Mouse (Mus musculus) limb, embryonic 11.5 days (tissue): Measurements from ENCODE around the gene Mobp. TPM values are rescaled to one million over a fixed set of nuclear protein-coding genes. Genes with fewer than 3 reads are reported as not detected.

Experiments used
- ATAC-seq: fragments of 200-750 bp; cut with Nextera tagmentation; 2 replicates; pipeline ENCODE4 v1.8.0; 2017; ENCODE audit warnings: low read depth; ENCODE audit not compliant: insufficient number of reproducible peaks, low FRiP score, low TSS enrichment
- DNase-seq: peaks from one replicate; pipeline ENCODE4 v3.0.0-alpha.2; 2015; ENCODE audit warnings: low spot score
- H3K27ac ChIP-seq: fragments of 300-500 bp; sonication (generic); replicated peaks from 2 replicates; pipeline ENCODE4 v1.5.1; 2014; ENCODE audit warnings: low read depth, mild to moderate bottlenecking, low read length
- H3K27me3 ChIP-seq: fragments of 300-500 bp; sonication (generic); 2 replicates; pipeline ENCODE4 v1.6.1; 2014; ENCODE audit warnings: mild to moderate bottlenecking, low read length, mixed read lengths; ENCODE audit not compliant: control insufficient read depth, insufficient read depth
- H3K36me3 ChIP-seq: fragments of 300-500 bp; sonication (generic); 2 replicates; pipeline ENCODE4 v1.6.1; 2014; ENCODE audit warnings: mild to moderate bottlenecking, low read length, moderate library complexity, mixed read lengths; ENCODE audit not compliant: control insufficient read depth, insufficient read depth
- H3K4me1 ChIP-seq: fragments of 300-500 bp; sonication (generic); 2 replicates; pipeline ENCODE4 v1.6.1; 2014; ENCODE audit warnings: low read length, mixed read lengths; ENCODE audit not compliant: control insufficient read depth, insufficient read depth
- H3K4me2 ChIP-seq: fragments of 300-500 bp; sonication (generic); 2 replicates; pipeline ENCODE4 v1.6.1; 2014; ENCODE audit warnings: low read depth, mild to moderate bottlenecking, moderate library complexity; ENCODE audit not compliant: severe bottlenecking
- H3K4me3 ChIP-seq: fragments of 300-500 bp; sonication (generic); 2 replicates; pipeline ENCODE4 v1.5.1; 2014; ENCODE audit warnings: low read depth, low read length
- H3K9ac ChIP-seq: fragments of 300-500 bp; sonication (generic); 2 replicates; pipeline ENCODE4 v1.6.1; 2014; ENCODE audit warnings: mild to moderate bottlenecking, low read length
- H3K9me3 ChIP-seq: fragments of 300-500 bp; sonication (generic); 2 replicates; pipeline ENCODE4 v1.6.1; 2016; ENCODE audit warnings: low read length; ENCODE audit not compliant: control insufficient read depth
- WGBS: fragments of 180-500 bp; shearing (Covaris S2); extraction: QIAGEN DNeasy Blood & Tissue Kit; methylation state at CpG from one replicate; pipeline ENCODE4 v1.1.7; 2014; 5-methylcytosine and 5-hydroxymethylcytosine counted together
- polyA plus RNA-seq: library from polyadenylated mRNA; unstranded; fragments of >200 nt; fragmentation: Nextera tagmentation; extraction: Ambion mirVana; gene quantifications from 2 replicates; pipeline ENCODE4 v1.2.1, GENCODE M21; 2014

The Mobp gene
- polyA plus RNA-seq, 1 experiment from 2014 or later, result not detected

- Histone ChIP-seq H3K27me3 (no peaks in the 10 kb centered on the region), H3K27ac (no peak overlapping the region), H3K4me2 (no peak overlapping the region), H3K4me1 (no peaks in the 10 kb centered on the region), H3K9ac (no peak overlapping the region), H3K9me3 (no peaks in the 10 kb centered on the region), H3K4me3 (no peak overlapping the region), H3K36me3 (no peaks in the 10 kb centered on the region)
- ATAC-seq (no peak), DNase-seq (no peak)
- 93% methylated on average over 5 of the region's 5 CpGs for WGBS
Observed at GRCm38 (mm10) chr9:120151152-120151551, 1.6 kb downstream of the Mobp start.

- H3K9ac ChIP-seq, result no peak overlapping the region
- no peaks in the 10 kb centered on the region for H3K9me3 ChIP-seq
- H3K4me2 ChIP-seq, result no peak overlapping the region
- H3K27ac ChIP-seq, result no peak overlapping the region
- H3K4me1 ChIP-seq, result no peaks in the 10 kb centered on the region
- no peaks in the 10 kb centered on the region for H3K27me3 ChIP-seq
- ATAC-seq, result no peak
- H3K4me3 ChIP-seq, result no peak overlapping the region
- DNase-seq, result no peak
- 83% methylated on average over 12 of the region's 12 CpGs for WGBS
- H3K36me3 ChIP-seq, result no peaks in the 10 kb centered on the region
Observed at GRCm38 (mm10) chr9:120151906-120152399, 2.4 kb downstream of the Mobp start.

- Histone ChIP-seq H3K36me3 (no peaks in the 10 kb centered on the region), H3K4me3 (no peak overlapping the region), H3K9me3 (no peaks in the 10 kb centered on the region), H3K4me1 (no peaks in the 10 kb centered on the region), H3K9ac (no peak overlapping the region), H3K4me2 (no peak overlapping the region), H3K27me3 (no peaks in the 10 kb centered on the region), H3K27ac (no peak overlapping the region)
- DNase-seq (no peak), ATAC-seq (no peak)
- 59% methylated on average over 4 of the region's 4 CpGs for WGBS
Observed at GRCm38 (mm10) chr9:120158047-120158446, 8.5 kb downstream of the Mobp start.

- ATAC-seq, result no peak
- DNase-seq, result no peak
- 89% methylated on average over 16 of the region's 16 CpGs for WGBS
Observed at GRCm38 (mm10) chr9:120163862-120164261, 14.4 kb downstream of the Mobp start.

GRCm38 (mm10) chr9:120167826-120168225 lies 18.3 kb downstream of the Mobp start:
- H3K9ac ChIP-seq, result no peak overlapping the region
- H3K36me3 ChIP-seq, result no peaks in the 10 kb centered on the region
- no peak overlapping the region for H3K4me3 ChIP-seq
- DNase-seq, result no peak
- H3K9me3 ChIP-seq, result no peaks in the 10 kb centered on the region
- 65% methylated on average over 11 of the region's 11 CpGs for WGBS
- no peaks in the 10 kb centered on the region for H3K4me1 ChIP-seq
- no peak for ATAC-seq
- H3K27ac ChIP-seq, result no peak overlapping the region
- no peak overlapping the region for H3K4me2 ChIP-seq
- peaks cover 2% of the 10 kb centered on the region; the same call in 1 of the 2 replicates for H3K27me3 ChIP-seq

More at GRCm38 (mm10) chr9:120163862-120164261, 14.4 kb downstream of the Mobp start:
- H3K4me1 ChIP-seq, result no peaks in the 10 kb centered on the region
- no peaks in the 10 kb centered on the region for H3K36me3 ChIP-seq
- no peak overlapping the region for H3K9ac ChIP-seq
- no peaks in the 10 kb centered on the region for H3K9me3 ChIP-seq
- no peak overlapping the region for H3K27ac ChIP-seq
- H3K27me3 ChIP-seq, result peaks cover 2% of the 10 kb centered on the region; the same call in 1 of the 2 replicates
- no peak overlapping the region for H3K4me3 ChIP-seq
- no peak overlapping the region for H3K4me2 ChIP-seq

GRCm38 (mm10) chr9:120171295-120171694 lies 21.8 kb downstream of the Mobp start:
- H3K36me3 ChIP-seq, result no peaks in the 10 kb centered on the region
- no peak overlapping the region for H3K4me2 ChIP-seq
- H3K27me3 ChIP-seq, result peaks cover 2% of the 10 kb centered on the region; the same call in 1 of the 2 replicates
- no peak overlapping the region for H3K27ac ChIP-seq
- peak; percentile 71 for DNase-seq
- H3K4me3 ChIP-seq, result no peak overlapping the region
- H3K9me3 ChIP-seq, result no peaks in the 10 kb centered on the region
- 46% methylated on average over 5 of the region's 5 CpGs for WGBS
- no peaks in the 10 kb centered on the region for H3K4me1 ChIP-seq
- H3K9ac ChIP-seq, result no peak overlapping the region
- ATAC-seq, result no peak

- no peak for DNase-seq
- H3K4me2 ChIP-seq, result no peak overlapping the region
Observed at GRCm38 (mm10) chr9:120174436-120175137, 25.1 kb downstream of the Mobp start.

GRCm38 (mm10) chr9:120178813-120179212 lies 29.3 kb downstream of the Mobp start:
- no peak for ATAC-seq
- Histone ChIP-seq H3K36me3 (no peaks in the 10 kb centered on the region), H3K4me1 (no peaks in the 10 kb centered on the region), H3K27ac (no peak overlapping the region), H3K27me3 (no peaks in the 10 kb centered on the region), H3K9ac (no peak overlapping the region), H3K4me2 (no peak overlapping the region), H3K4me3 (no peak overlapping the region), H3K9me3 (no peaks in the 10 kb centered on the region)
- 90% methylated on average over 10 of the region's 10 CpGs for WGBS
- no peak for DNase-seq

More at GRCm38 (mm10) chr9:120174436-120175137, 25.1 kb downstream of the Mobp start:
- Histone ChIP-seq H3K27ac (no peak overlapping the region), H3K4me3 (no peak overlapping the region), H3K36me3 (no peaks in the 10 kb centered on the region), H3K9me3 (no peaks in the 10 kb centered on the region), H3K4me1 (no peaks in the 10 kb centered on the region), H3K9ac (no peak overlapping the region), H3K27me3 (no peaks in the 10 kb centered on the region)
- no peak for ATAC-seq
- WGBS, result 90% methylated on average over 18 of the region's 18 CpGs
